Mouse (Mus musculus): ENCODE measurements around the gene Atp2a2.

Gene Atp2a2

DNA sequence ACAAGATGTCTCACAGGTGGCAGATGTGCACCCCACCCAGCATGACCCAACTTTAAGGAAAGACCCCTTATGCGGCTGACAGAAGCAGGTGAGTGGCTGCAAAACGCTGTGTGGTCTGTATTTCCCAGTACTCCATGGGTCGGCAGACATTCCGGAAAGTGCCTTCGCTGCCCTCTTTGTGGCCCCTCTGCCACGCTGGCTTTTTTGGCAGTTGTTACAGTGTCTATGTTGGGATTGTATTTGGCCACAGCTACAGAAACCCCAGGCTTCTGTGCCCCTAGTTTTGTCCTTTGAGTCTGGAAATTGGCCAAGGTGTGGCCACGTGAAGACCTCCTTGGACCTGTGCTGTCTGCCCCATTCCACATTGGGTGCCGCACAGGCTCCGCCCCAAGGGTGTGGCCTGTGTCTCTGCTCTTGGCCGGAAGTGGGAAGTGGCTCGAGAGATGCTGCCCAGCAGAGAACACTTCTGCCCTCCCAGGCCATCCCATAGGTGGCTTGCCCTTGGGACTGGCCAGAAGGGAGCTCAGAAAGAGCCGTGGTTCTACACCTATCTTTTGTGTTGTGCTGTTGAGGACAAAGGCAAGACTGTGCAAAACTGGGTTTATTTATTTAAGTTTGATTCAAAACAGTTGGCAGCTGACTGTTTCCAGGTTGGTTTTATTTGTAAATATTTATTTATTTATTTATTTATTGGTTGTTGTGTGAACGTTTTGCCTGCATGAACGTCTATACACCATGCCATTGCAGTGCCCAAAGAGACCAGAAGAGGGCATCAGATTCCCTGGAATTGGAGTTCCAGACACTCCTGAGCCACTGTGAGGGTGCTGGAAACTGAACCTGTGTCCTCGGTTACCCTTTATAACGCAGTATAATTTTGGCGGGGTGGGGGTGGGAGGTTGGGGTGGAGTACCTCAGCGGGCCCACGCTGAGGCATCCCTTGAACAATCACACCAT, 92.1 kb downstream of the Atp2a2 start:
- DNase-seq (ENCODE audit: low read depth, low spot score), result no peak

DNA sequence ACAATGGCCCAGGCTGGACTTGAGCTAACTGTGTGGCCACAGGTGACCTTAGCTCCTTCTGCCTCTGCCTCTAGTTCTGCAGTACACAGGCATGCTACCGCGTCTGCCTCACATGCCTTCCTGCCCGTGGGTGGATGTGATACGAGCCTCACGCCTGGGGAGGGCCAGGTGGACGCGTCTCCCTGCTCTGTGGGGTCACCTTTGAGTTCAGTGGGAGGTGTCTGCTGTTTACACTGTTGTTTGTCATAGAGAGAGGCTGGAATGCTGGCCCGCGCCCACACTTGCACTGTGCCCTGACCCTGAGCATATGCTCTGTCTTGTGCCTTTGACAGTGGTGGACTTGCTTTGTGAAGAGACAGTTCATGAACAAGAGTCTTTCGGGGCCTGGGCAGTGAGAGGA, 96.5 kb downstream of the Atp2a2 start:
- DNase-seq (ENCODE audit: low read depth, low spot score), result no peak
